ENCODE assay signal across 8 mouse cellular contexts in genomic region chr2:124612276-124612675, GRCm38 (mm10).
DNase-seq lines count a peak whose midpoint lies in the region; ATAC-seq and TF ChIP-seq lines count a peak whose summit lies in the region.

No protein-coding gene starts in this region.

- H3K9ac ChIP-seq in intestine, postnatal 0 days (ENCODE audit: low read depth, low read length): 0 out of 2 replicates have a peak overlapping the region, but pooled peaks have one; percentile 91
- H3K9ac ChIP-seq in neural tube, embryonic 13.5 days: peak overlapping the region; percentile 87

- no peak for DNase-seq in left cerebral cortex, adult 2 months (ENCODE audit: extremely low spot score in 1 of 2, low spot score in 2 of 2)
- no peak for DNase-seq in left cerebral cortex, postnatal 25 days (ENCODE audit: low spot score in 2 of 2)
- peak; percentile 24 for DNase-seq in embryo, embryonic 9.5 days (ENCODE audit: extremely low spot score)
- no peak for DNase-seq in yolk sac, embryonic 10.5 days (ENCODE audit: low spot score)
- no peak for DNase-seq in adrenal gland, postnatal 36 days

- H3K4me3 ChIP-seq in left cerebral cortex, adult 2 months: peak overlapping the region; percentile 74
- H3K4me3 ChIP-seq in intestine, postnatal 0 days (ENCODE audit: low read depth, low read length): peak overlapping the region; percentile 84
- peak overlapping the region; percentile 63 for H3K4me3 ChIP-seq in neural tube, embryonic 13.5 days

- H3K9me3 ChIP-seq in intestine, postnatal 0 days (ENCODE audit: control insufficient read depth): no peaks in the 10 kb centered on the region
- no peaks in the 10 kb centered on the region for H3K9me3 ChIP-seq in neural tube, embryonic 13.5 days

- H3K27me3 ChIP-seq in intestine, postnatal 0 days (replicated peaks; ENCODE audit: control insufficient read depth, insufficient read depth, low read length): no peaks in the 10 kb centered on the region
- 0 out of 2 replicates have a peak, but pooled peaks cover 7% of the 10 kb centered on the region for H3K27me3 ChIP-seq in neural tube, embryonic 13.5 days

- peak overlapping the region; percentile 55 for H3K27ac ChIP-seq in left cerebral cortex, adult 2 months
- no peak overlapping the region for H3K27ac ChIP-seq in intestine, postnatal 0 days (ENCODE audit: low read depth, low read length)
- peak overlapping the region; percentile 96 for H3K27ac ChIP-seq in neural tube, embryonic 13.5 days (replicated peaks)

- no peak for ATAC-seq in intestine, postnatal 0 days
- ATAC-seq in neural tube, embryonic 13.5 days (ENCODE audit: low read depth): no peak
- ATAC-seq in granulocyte monocyte progenitor cell, adult 5-6 weeks (replicated peaks; ENCODE audit: poor library complexity, severe bottlenecking): no peak

- H3K36me3 ChIP-seq in intestine, postnatal 0 days (ENCODE audit: control insufficient read depth, insufficient read depth): no peaks in the 10 kb centered on the region; the same call in 1 of the 2 replicates
- no peaks in the 10 kb centered on the region for H3K36me3 ChIP-seq in neural tube, embryonic 13.5 days

- peaks cover 13% of the 10 kb centered on the region for H3K4me1 ChIP-seq in intestine, postnatal 0 days (replicated peaks; ENCODE audit: control insufficient read depth, insufficient read depth, low read length)
- H3K4me1 ChIP-seq in neural tube, embryonic 13.5 days (replicated peaks): peaks cover 76% of the 10 kb centered on the region

- no peak for TF ChIP-seq CTCF in left cerebral cortex, adult 2 months (IDR thresholded peaks at IDR 0.05)
- TF ChIP-seq CTCF in intestine, postnatal 0 days (IDR thresholded peaks at IDR 0.05; ENCODE audit: low read depth): no peak

- peak overlapping the region; percentile 76 for H3K4me2 ChIP-seq in intestine, postnatal 0 days (replicated peaks; ENCODE audit: low read depth)
- peak overlapping the region; percentile 68 for H3K4me2 ChIP-seq in neural tube, embryonic 13.5 days

- WGBS in intestine, postnatal 0 days: 31% methylated on average over 6 of the region's 6 CpGs
- WGBS in neural tube, embryonic 13.5 days: 6% methylated on average over 6 of the region's 6 CpGs

- intact Hi-C loops in left cerebral cortex, adult 2 months (cut with DNase I): loop anchor here (5.0 kb wide), 2 partner anchors 45 to 510 kb away; no protein-coding TSS in a partner anchor
- intact Hi-C loops in left cerebral cortex, postnatal 25 days (cut with DNase I): loop anchor here (5.0 kb wide), 2 partner anchors 45 to 135 kb away; no protein-coding TSS in a partner anchor
